Mouse (Mus musculus) heart, postnatal 0 days (tissue): ENCODE results near the gene Prkaa2.

ENCODE experiments used
- CTCF ChIP-seq: IDR thresholded peaks from 2 replicates; pipeline ENCODE4 v1.5.1; 2016; ENCODE audit warnings: antibody characterized with exemption, control low read depth, low read depth
- EP300 ChIP-seq: IDR thresholded peaks from 2 replicates; pipeline ENCODE4 v1.6.1; 2016; ENCODE audit warnings: antibody characterized with exemption, low read depth

DNA sequence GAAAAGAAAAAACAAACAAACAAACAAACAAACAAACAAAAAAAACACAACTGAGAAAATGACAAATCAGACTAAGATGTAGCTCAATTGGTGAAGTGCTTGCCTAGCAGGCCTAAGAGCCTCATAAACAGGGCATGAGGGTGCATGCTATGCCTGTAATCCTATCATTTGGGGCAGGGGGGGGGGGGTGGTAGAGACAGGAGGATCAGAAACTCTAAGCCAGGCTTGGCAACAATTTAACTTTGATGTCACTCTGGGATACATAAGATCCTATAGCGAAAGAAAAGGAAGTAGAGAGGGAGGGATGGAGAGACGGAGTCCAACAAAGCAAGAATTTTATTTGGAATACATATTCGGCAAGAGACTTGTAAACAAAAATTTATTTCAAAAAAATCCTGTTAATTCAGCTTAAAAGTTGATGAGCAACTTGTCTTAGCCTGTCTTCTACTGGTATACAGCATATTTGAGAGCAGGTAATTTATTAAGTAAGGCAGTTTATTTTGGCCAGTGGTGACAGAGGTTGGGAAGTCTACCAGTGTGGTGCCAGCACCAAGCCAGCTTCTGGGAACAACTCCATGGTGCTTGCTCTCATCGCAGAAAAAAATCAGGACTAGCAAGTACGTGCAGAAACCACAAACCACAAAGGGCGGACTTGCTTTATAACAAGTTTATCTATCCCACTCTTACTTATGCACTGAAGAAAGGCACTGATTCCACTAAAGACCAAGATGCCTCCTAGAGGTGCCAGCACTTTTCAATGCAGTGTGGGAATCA, 5.4 kb downstream of the Prkaa2 start:
- TF ChIP-seq CTCF: no peak
- no peak for TF ChIP-seq EP300
